Mouse (Mus musculus): ENCODE data around the gene Slc25a41. TPM values are rescaled to one million over a fixed set of nuclear protein-coding genes. Genes with fewer than 3 reads are reported as not detected.

The Slc25a41 gene
- polyA plus RNA-seq, 1 experiment from 2014 or later = not detected

GRCm38 (mm10) chr17:57031661-57032420 lies 9.6 kb downstream of the Slc25a41 start:
- H3K9me3 ChIP-seq = no peaks in the 10 kb centered on the region
- H3K36me3 ChIP-seq = peaks cover 20% of the 10 kb centered on the region
- ATAC-seq (ENCODE audit: low read depth) = peak; percentile 99
- peak overlapping the region; percentile 68 for H3K4me2 ChIP-seq
- H3K27me3 ChIP-seq = no peaks in the 10 kb centered on the region; the same call in 1 of the 2 replicates
- H3K27ac ChIP-seq (replicated peaks) = peak overlapping the region; percentile 90
- WGBS = 1% methylated on average over 38 of the region's 38 CpGs
- peak overlapping the region; percentile 67 for H3K9ac ChIP-seq
- H3K4me3 ChIP-seq = peak overlapping the region; percentile 92
- peaks cover 29% of the 10 kb centered on the region for H3K4me1 ChIP-seq (replicated peaks)

DNA sequence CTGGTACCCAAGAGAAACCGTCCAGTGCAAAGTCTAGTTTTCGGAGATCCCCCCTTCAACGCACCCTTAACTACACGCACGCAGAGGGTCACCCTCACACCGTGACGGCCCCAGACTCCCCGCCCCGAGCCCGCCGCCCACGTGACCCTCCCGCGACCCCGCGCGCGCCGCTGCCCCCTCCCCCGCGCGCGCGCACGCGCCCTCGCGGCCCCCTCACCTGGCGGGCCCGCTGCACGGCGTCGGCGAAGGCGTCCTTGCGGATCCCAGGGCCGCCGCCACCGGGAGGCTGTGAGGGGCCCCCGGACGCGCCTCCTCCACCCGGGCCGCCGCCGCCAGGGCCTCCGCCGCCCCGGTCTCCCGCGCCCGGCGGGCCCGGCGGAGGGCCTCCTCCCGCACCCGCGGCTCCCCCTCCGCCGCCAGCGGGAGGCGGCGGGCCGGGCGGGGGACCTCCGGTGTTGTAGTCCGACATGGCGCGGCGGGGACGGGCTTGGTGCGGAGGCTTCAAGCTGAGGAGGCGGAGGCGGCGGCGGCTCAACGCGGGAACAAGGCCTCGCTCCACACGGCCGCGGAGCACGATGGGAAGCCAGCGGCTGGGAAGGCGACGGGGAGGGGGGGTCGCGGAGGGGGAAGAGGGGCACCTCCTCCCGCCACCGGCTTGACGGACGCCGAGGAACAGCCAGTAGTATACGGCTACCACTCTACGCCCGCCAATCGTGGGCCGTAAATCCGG lies 10.4 kb downstream of the Slc25a41 start, which contains the start of gene Khsrp:
Gene Khsrp (minus strand): TSS at position 592 of the 730 bp plus-strand sequence.
- Histone ChIP-seq H3K36me3 (peaks cover 27% of the 10 kb centered on the region), H3K27me3 (no peaks in the 10 kb centered on the region), H3K9me3 (no peaks in the 10 kb centered on the region), H3K27ac (replicated peaks) (peak within 1 kb of the TSS; percentile 97), H3K4me1 (replicated peaks) (peaks cover 29% of the 10 kb centered on the region), H3K4me3 (peak within 1 kb of the TSS; percentile 92), H3K9ac (peak within 1 kb of the TSS; percentile 99), H3K4me2 (peak within 1 kb of the TSS; percentile 98)
- no peak for ATAC-seq (ENCODE audit: low read depth)
- under 1% methylated on average over 82 of the region's 99 CpGs for WGBS

- peaks cover 41% of the 10 kb centered on the region for H3K36me3 ChIP-seq
- H3K4me1 ChIP-seq (replicated peaks) = peaks cover 29% of the 10 kb centered on the region
- peak overlapping the region; percentile 98 for H3K4me2 ChIP-seq
- 43% methylated on average over 8 of the region's 8 CpGs for WGBS
- peak overlapping the region; percentile 99 for H3K9ac ChIP-seq
- no peaks in the 10 kb centered on the region for H3K27me3 ChIP-seq
- no peak overlapping the region for H3K27ac ChIP-seq (replicated peaks)
- peak overlapping the region; percentile 92 for H3K4me3 ChIP-seq
- no peak for ATAC-seq (ENCODE audit: low read depth)
- no peaks in the 10 kb centered on the region for H3K9me3 ChIP-seq
These were observed 11.8 kb downstream of the Slc25a41 start for GRCm38 (mm10) chr17:57029691-57030090.

GRCm38 (mm10) chr17:57027471-57027870 lies 14.0 kb downstream of the Slc25a41 start:
- no peak for ATAC-seq (ENCODE audit: low read depth)
- no peaks in the 10 kb centered on the region for H3K27me3 ChIP-seq
- H3K36me3 ChIP-seq = peaks cover 63% of the 10 kb centered on the region
- peaks cover 24% of the 10 kb centered on the region for H3K4me1 ChIP-seq (replicated peaks)
- 87% methylated on average over 4 of the region's 4 CpGs for whole genome bisulfite sequencing
- no peak overlapping the region for H3K4me2 ChIP-seq
- H3K9me3 ChIP-seq = no peaks in the 10 kb centered on the region
- H3K27ac ChIP-seq (replicated peaks) = no peak overlapping the region
- no peak overlapping the region for H3K9ac ChIP-seq
- no peak overlapping the region for H3K4me3 ChIP-seq

DNA sequence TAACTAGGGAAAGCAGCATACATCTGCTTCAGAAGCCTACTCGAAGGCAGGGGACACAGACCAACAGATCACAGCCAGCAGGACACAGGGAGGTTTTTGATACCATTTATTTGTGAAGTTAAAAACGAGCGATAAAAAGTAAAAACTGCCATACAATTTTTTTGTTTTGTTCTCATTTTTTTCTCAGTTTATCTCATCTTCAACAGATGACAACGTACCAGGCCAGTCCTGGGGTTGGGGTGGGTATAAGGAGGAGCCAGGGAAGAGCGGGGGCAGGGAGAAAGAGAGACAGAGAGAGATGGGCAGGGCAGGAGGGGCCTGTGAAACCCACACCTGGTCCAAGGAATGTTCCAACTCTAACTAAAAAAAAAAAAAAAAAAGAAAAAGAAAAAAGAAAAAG lies 20.5 kb downstream of the Slc25a41 start:
- Histone ChIP-seq H3K9ac (no peak overlapping the region), H3K4me1 (replicated peaks) (no peaks in the 10 kb centered on the region), H3K9me3 (no peaks in the 10 kb centered on the region), H3K36me3 (peaks cover 66% of the 10 kb centered on the region), H3K4me2 (no peak overlapping the region), H3K27me3 (no peaks in the 10 kb centered on the region), H3K4me3 (no peak overlapping the region), H3K27ac (replicated peaks) (no peak overlapping the region)
- ATAC-seq (ENCODE audit: low read depth) = no peak
- WGBS = 92% methylated on average over 5 of the region's 5 CpGs

DNA sequence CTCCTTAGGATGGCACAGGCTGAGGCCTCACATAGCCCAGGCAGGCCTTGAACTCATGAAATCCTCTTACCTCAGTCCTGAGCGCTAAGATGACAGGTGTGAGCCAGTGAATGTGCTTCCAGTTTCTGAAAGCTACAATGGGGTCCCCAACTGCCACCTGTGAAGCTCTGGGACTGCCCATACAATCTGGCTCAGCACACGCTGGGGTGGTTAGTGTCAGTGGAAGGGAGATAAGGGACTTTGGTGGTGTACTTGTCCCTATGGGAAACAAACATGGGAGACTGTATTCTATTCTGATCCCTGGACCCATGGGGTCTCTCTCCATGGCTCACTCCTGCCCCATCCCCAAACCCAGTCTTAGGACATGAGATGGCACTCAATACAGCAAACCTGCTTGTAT lies 21.8 kb downstream of the Slc25a41 start:
- peaks cover 53% of the 10 kb centered on the region for H3K36me3 ChIP-seq
- no peaks in the 10 kb centered on the region for H3K27me3 ChIP-seq
- no peaks in the 10 kb centered on the region for H3K4me1 ChIP-seq (replicated peaks)
- no peak overlapping the region for H3K27ac ChIP-seq (replicated peaks)
- WGBS = 86% methylated on average over 2 of the region's 2 CpGs
- no peak overlapping the region for H3K9ac ChIP-seq
- no peaks in the 10 kb centered on the region for H3K9me3 ChIP-seq
- H3K4me2 ChIP-seq = no peak overlapping the region
- ATAC-seq (ENCODE audit: low read depth) = no peak
- no peak overlapping the region for H3K4me3 ChIP-seq

GRCm38 (mm10) chr17:57012245-57012795 lies 29.1 kb downstream of the Slc25a41 start:
- H3K36me3 ChIP-seq = peaks cover 23% of the 10 kb centered on the region
- WGBS = 69% methylated on average over 13 of the region's 13 CpGs
- peak overlapping the region; percentile 97 for H3K27ac ChIP-seq (replicated peaks)
- peak overlapping the region; percentile 80 for H3K4me2 ChIP-seq
- peak overlapping the region; percentile 85 for H3K9ac ChIP-seq
- ATAC-seq (ENCODE audit: low read depth) = no peak
- H3K4me1 ChIP-seq (replicated peaks) = peaks cover 26% of the 10 kb centered on the region
- no peaks in the 10 kb centered on the region for H3K9me3 ChIP-seq
- peak overlapping the region; percentile 82 for H3K4me3 ChIP-seq
- no peaks in the 10 kb centered on the region for H3K27me3 ChIP-seq

DNA sequence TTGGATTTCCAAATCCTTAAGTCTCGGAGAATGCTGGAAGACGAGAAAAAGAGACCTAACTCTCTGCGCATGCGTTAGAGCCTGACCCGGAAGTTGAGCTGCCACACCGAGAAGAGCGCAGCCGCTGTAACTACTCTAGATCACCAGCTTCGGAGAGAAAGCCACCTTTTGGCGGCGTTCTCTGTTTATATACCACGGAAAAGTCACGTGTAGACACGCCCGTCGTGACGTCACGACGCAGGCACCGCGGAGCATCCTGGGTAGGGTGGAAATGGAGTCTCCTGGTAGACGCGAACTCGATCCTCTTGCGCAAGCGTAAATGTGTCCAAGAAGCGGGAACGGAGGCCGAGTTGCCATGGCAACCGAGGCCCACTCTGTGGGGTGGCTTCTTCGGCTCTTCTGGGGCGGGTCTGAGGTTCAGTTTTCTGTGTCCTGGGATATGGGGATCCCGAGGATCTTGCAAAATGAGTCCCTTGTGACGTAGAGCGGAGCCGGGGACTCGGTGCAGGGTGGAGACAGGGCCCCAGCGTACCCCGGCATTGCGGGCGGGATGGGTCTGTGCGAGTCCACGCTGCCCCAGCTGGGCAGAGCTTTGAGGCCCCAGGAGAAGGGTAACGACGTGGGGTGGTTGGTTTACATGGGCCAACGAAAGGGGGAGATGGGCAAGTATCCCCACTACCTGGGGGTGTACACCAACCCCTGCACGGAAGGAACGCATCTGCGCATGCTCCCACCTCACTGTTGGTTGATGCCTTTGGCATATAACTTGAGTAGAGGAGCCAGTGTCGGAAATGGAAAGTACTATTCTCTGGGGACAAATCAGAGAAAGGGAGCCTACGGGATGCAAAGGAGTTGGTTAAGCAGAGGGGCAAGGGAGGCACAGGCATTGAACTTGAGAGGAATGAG lies 30.0 kb downstream of the Slc25a41 start, which contains the start of the genes Gtf2f1 and Gm17949:
Gene Gtf2f1 (minus strand): TSS at position 53 of the 906 bp plus-strand sequence.
Gene Gm17949 (plus strand): TSS at position 234 of the 906 bp plus-strand sequence.
- Histone ChIP-seq H3K4me3 (peak within 1 kb of the TSS; percentile 82), H3K27ac (replicated peaks) (peak within 1 kb of the TSS; percentile 97), H3K4me2 (peak within 1 kb of the TSS; percentile 96), H3K4me1 (replicated peaks) (peaks cover 26% of the 10 kb centered on the region), H3K27me3 (no peaks in the 10 kb centered on the region), H3K36me3 (peaks cover 31% of the 10 kb centered on the region), H3K9ac (peak within 1 kb of the TSS; percentile 90), H3K9me3 (no peaks in the 10 kb centered on the region)
- WGBS = under 1% methylated on average over 51 of the region's 51 CpGs
- peak; percentile 91 for ATAC-seq (ENCODE audit: low read depth)

DNA sequence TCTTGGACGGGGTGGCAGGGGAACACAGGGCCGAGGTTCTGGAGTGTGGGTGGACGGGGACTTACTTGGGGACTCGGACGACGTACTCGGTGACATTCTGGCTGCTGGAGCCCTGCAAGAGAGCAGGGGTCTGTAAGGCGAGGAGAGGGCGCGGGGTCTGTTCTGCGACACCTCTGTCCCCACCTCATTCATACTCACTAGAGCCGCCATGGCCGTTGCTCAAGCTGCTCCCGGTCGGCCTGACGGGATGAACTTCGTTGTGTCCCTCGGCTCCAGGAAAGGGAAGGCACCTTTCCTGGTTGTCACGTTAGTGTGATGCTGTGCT lies 30.6 kb downstream of the Slc25a41 start:
- Histone ChIP-seq H3K9me3 (no peaks in the 10 kb centered on the region), H3K4me3 (peak overlapping the region; percentile 82), H3K36me3 (peaks cover 37% of the 10 kb centered on the region), H3K9ac (peak overlapping the region; percentile 90), H3K4me1 (replicated peaks) (peaks cover 26% of the 10 kb centered on the region), H3K27ac (replicated peaks) (peak overlapping the region; percentile 77), H3K27me3 (no peaks in the 10 kb centered on the region), H3K4me2 (peak overlapping the region; percentile 96)
- 1% methylated on average over 19 of the region's 19 CpGs for WGBS
- ATAC-seq (ENCODE audit: low read depth) = peak; percentile 34

GRCm38 (mm10) chr17:57007137-57007905 lies 34.1 kb downstream of the Slc25a41 start:
- Histone ChIP-seq H3K36me3 (peaks cover 72% of the 10 kb centered on the region), H3K4me1 (replicated peaks) (peaks cover 23% of the 10 kb centered on the region), H3K9ac (no peak overlapping the region), H3K4me2 (no peak overlapping the region), H3K9me3 (no peaks in the 10 kb centered on the region), H3K27me3 (no peaks in the 10 kb centered on the region), H3K4me3 (no peak overlapping the region), H3K27ac (replicated peaks) (no peak overlapping the region)
- WGBS = 93% methylated on average over 13 of the region's 13 CpGs
- no peak for ATAC-seq (ENCODE audit: low read depth)

GRCm38 (mm10) chr17:57003994-57004393 lies 37.5 kb downstream of the Slc25a41 start:
- no peak overlapping the region for H3K4me3 ChIP-seq
- WGBS = 93% methylated on average over 7 of the region's 7 CpGs
- H3K4me2 ChIP-seq = no peak overlapping the region
- H3K9me3 ChIP-seq = no peaks in the 10 kb centered on the region
- peaks cover 92% of the 10 kb centered on the region for H3K36me3 ChIP-seq
- no peak overlapping the region for H3K9ac ChIP-seq
- ATAC-seq (ENCODE audit: low read depth) = no peak
- H3K27me3 ChIP-seq = no peaks in the 10 kb centered on the region
- H3K27ac ChIP-seq (replicated peaks) = no peak overlapping the region
- no peaks in the 10 kb centered on the region for H3K4me1 ChIP-seq (replicated peaks)

Data from neural tube, embryonic 13.5 days (tissue).